Mouse (Mus musculus): Measurements from ENCODE around the gene Serpinb1c.

DNA sequence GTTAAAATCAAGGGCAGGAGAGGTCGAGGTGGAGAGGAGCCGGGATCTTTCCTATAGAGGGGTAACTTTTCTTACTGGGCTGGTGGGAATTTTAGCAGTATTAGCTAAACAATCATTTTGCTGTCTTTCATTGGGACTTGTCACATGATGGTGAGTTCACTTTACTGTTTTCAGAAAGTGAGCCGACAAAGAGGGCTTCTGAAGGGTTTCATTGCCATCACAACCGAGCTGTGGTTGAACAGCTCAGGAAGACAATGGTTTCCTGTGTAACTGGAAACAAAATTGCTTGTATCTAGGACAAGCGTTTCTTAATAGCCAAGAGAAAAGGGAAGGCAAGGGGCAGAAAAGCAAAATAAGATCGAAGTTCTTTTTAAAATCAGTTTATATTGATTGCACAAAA lies 64.8 kb downstream of the Serpinb1c start:
- TF ChIP-seq CTCF (IDR thresholded peaks at IDR 0.05; ENCODE audit: borderline replicate concordance, insufficient read depth, low read length) (no peak), POLR2A (IDR thresholded peaks at IDR 0.05; ENCODE audit: low read depth, low read length) (no peak)
